Mouse (Mus musculus): Measurements from ENCODE around the gene Kcnn1.

Kcnn1 gene

GRCm38 (mm10) chr8:70893656-70894384 is 30.8 kb upstream of the Kcnn1 start:
- DNase-seq (ENCODE audit: low spot score in 2 of 2): peak; percentile 50 to 77

- DNase-seq (ENCODE audit: low spot score in 2 of 2): no peak
These were observed 30.0 kb upstream of the Kcnn1 start for GRCm38 (mm10) chr8:70892896-70893655.

- no peak for DNase-seq (ENCODE audit: low spot score in 2 of 2)
These were observed 29.2 kb upstream of the Kcnn1 start, which contains the start of gene Slc5a5 for GRCm38 (mm10) chr8:70892022-70892895. TSS of gene Slc5a5 (minus strand) at chr8:70892757.

- DNase-seq (ENCODE audit: low spot score in 2 of 2): no peak
These were observed 28.3 kb upstream of the Kcnn1 start for GRCm38 (mm10) chr8:70891356-70891755.

GRCm38 (mm10) chr8:70890656-70891055 is 27.6 kb upstream of the Kcnn1 start:
- no peak for DNase-seq (ENCODE audit: low spot score in 2 of 2)

GRCm38 (mm10) chr8:70887669-70888068 is 24.6 kb upstream of the Kcnn1 start:
- DNase-seq (ENCODE audit: low spot score in 2 of 2): no peak

- no peak for DNase-seq (ENCODE audit: low spot score in 2 of 2)
These were observed 22.6 kb upstream of the Kcnn1 start for GRCm38 (mm10) chr8:70885612-70886011.

- no peak for DNase-seq (ENCODE audit: low spot score in 2 of 2)
These were observed 21.6 kb upstream of the Kcnn1 start for GRCm38 (mm10) chr8:70884683-70885082.

- DNase-seq (ENCODE audit: low spot score in 2 of 2): peak in 1 of 2 experiments; percentile 7
These were observed 21.1 kb upstream of the Kcnn1 start for GRCm38 (mm10) chr8:70884186-70884585.

GRCm38 (mm10) chr8:70880546-70880945 is 17.5 kb upstream of the Kcnn1 start:
- peak in 1 of 2 experiments; percentile 1 for DNase-seq (ENCODE audit: low spot score in 2 of 2)

GRCm38 (mm10) chr8:70880126-70880525 is 17.1 kb upstream of the Kcnn1 start:
- DNase-seq (ENCODE audit: low spot score in 2 of 2): peak in 1 of 2 experiments; percentile 76

- peak in 1 of 2 experiments; percentile 4 for DNase-seq (ENCODE audit: low spot score in 2 of 2)
These were observed 16.4 kb upstream of the Kcnn1 start for GRCm38 (mm10) chr8:70879500-70879899.

- DNase-seq (ENCODE audit: low spot score in 2 of 2): no peak
These were observed 15.1 kb upstream of the Kcnn1 start for GRCm38 (mm10) chr8:70878178-70878577.

GRCm38 (mm10) chr8:70876382-70876781 is 13.3 kb upstream of the Kcnn1 start:
- no peak for DNase-seq (ENCODE audit: low spot score in 2 of 2)

GRCm38 (mm10) chr8:70874441-70874840 is 11.4 kb upstream of the Kcnn1 start:
- DNase-seq (ENCODE audit: low spot score in 2 of 2): no peak

- peak; percentile 93 to 94 for DNase-seq (ENCODE audit: low spot score in 2 of 2)
These were observed 10.4 kb upstream of the Kcnn1 start, which contains the start of gene Ccdc124 for GRCm38 (mm10) chr8:70873364-70873985. TSS of gene Ccdc124 (minus strand) at chr8:70873935.

GRCm38 (mm10) chr8:70872643-70873363 is 9.7 kb upstream of the Kcnn1 start:
- DNase-seq (ENCODE audit: low spot score in 2 of 2): no peak

- no peak for DNase-seq (ENCODE audit: low spot score in 2 of 2)
These were observed 8.2 kb upstream of the Kcnn1 start for GRCm38 (mm10) chr8:70871195-70871807.

- DNase-seq (ENCODE audit: low spot score in 2 of 2): peak; percentile 61 to 78
These were observed 6.6 kb upstream of the Kcnn1 start for GRCm38 (mm10) chr8:70869601-70870041.

- DNase-seq (ENCODE audit: low spot score in 2 of 2): no peak
These were observed 6.1 kb upstream of the Kcnn1 start for GRCm38 (mm10) chr8:70869199-70869571.
